Mouse (Mus musculus) lung, postnatal 10 days (tissue): ENCODE measurements around the gene Sumf1.

Source experiments
- DNase-seq: peaks from one replicate; pipeline ENCODE4 v3.0.0; 2021

Sumf1 gene

DNA sequence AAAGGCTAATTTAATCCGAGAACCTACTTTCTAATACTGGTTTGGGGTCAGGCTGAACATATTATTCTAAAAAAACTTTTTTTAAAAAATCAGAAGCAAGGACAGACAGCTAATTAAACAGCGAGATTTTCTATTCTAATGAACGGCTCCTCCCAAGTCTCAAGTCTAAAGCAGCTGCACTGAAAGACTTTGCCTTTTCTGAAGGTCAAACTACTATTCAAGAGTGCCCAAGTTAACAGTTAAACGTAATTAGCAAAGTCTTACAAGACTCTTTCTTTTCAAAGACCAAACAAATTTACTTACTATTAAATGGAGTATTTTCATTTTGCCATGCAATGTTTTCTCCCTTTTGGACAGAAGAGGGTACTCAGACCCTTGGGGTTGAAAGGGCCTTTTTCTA is 20.8 kb upstream of the Sumf1 start:
- DNase-seq, result no peak

DNA sequence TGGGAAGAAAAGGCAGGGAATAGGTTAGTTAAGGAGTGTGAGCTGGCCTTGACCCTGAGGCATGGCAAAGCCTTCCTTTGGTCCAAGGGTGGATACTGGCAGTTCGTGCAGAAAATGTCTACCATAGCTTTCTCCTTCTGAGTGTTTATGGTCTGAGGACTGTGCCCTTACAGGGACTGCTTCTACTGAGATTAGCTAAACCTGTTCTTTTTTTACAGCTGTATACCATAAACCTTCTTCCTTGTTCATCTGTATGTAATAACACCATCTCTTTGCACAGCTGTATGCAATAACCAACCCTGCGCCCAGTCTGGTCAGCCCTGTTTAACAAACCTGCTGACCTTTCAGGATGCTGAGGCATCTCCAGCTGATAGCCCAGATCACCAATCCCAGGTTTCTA is 18.9 kb upstream of the Sumf1 start:
- no peak for DNase-seq

DNA sequence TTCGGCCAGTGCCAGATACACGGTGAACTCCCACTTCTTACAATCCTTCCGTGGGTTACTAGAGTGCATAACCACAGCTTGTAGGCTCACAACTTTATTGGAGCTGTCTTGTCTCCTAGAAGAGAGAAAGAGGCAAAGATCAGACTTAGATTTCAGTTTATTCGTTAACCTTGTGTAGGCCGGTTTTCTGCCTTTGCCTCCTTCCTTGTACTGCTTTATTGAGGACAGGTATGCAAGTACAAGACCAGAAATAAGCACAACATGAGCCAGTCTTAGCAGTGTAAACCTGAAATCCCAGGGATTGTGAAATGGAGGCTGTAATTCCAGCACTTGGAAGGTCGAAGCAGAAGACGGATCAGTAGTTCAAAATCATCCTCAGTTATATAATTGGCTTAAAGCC is 12.9 kb upstream of the Sumf1 start:
- DNase-seq, result no peak

DNA sequence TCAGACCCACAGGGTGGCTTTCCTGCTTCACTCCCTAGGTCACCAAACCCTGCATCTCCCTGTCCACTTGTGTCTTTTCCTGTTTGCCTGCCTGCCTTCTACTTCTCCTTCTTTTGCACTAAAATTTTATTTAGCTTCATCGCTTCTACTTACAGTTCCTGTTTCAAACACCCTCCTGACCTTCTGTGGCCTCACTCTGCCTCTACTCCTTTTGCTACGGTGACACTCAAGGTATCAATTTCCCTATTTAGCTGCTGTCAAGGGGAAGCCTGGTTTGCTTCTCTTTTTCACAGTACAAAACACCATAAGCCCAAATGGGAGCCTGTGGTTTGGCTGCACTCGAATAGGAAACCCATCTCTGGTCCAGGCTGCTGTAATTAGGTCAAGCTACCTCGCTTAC is 11.7 kb upstream of the Sumf1 start:
- no peak for DNase-seq

DNA sequence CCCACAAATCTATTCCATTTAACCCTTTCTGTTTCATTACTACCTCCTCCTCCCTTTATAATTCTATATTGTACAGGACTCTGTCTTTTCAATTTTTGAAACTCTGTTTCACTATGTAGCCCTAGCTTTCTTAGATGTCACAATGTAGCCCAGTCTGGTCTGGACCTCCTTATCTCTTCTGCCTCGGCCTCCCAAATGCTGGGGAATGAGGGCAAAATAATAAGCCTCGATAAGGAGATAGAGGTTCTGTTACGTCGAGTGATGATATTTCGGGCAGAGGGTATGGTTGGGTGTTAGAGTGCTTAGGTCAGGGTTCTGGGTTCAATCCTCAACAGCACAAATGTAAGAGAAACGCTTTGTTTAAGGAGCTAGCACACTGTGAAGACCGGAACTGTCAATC is 11.3 kb upstream of the Sumf1 start:
- DNase-seq, result no peak

DNA sequence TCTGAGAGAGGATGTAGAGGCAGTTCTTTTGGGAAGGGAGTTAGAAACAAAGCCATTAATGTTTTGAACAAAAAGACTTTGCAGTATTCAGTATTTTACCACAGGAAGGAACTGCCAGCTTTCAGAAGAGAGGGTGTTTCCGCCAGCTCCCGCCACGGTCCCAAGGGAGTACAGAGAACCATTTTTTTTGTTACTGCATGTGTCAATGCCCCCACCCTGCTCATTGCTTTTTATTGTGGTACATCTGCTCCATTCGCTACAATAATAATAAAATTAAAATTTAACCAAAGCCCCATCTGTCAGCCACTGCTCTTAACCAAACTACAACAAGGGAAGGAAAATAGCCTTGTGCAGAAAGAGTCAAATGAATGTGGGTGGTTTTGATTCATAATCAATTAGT is 7.2 kb upstream of the Sumf1 start:
- DNase-seq, result no peak

DNA sequence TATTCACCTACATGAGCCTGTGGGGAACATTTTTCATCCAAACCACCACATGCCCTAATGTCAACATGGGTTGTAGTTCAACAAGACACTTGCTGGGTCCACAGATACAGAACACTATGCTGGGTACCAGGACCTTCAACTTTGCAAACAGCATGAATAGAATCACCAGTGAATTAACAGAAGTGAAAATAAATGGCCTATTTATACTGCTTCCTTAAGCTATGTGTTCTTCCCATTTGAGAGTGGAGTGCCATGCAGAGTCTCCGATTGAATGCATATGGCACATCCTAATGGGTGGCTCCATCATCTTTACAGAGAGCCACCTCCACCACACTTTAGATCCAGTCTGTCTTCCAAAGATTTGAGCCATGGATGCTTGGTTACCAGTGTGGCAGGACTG is 5.3 kb upstream of the Sumf1 start:
- DNase-seq, result no peak

DNA sequence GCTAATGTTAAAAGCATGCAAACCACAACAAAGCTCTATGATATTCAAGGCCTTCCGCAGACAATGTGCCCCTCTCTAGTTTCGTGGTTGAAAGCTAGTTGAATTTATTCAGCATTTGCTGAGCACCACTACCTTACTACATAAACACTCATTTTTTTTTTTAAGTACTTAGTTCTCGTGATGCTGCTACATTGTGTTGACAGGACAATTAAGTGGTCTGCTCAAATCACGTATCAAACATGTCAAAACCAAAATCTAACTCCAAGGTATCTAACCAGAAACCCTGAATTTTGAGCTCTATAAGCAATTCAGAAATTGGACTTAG is 265 bp upstream of the Sumf1 start:
- DNase-seq, result no peak

DNA sequence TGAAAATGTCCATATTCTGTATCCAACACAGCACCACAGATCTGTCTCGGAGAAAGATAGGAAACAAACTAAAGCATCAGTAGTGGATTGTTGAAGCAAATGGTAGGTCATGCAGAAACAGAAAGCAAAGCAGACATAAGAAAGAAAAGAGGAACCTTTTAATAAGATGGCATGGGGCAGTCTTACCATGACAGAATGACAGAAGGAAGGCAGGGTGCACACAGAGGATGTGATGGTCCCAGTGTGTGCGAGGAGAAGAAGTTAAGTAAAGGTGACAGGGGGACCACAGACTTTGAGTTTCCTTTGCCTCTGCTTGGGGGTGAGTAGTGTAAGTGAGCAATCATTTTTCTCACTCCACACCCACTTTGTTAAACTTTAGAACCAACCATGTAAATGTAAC is 6.3 kb downstream of the Sumf1 start:
- no peak for DNase-seq

DNA sequence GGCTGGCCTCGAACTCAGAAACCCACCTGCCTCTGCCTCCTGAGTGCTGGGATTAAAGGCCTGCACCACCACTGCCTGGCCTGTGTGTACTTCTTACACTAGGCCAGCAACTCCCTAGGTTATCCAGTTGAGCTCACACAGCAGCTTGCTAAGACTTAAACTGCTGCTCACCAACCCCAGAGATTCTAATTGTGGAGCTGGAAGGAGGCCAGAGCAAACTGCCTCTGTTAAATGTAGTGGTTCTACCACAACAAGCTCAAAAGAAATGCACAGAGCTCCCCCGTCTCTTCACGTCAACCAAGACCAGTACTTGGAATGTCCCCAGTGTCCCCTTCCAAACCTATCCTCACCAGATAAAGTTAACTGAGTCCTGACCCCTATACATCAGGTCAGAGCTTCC is 11.2 kb downstream of the Sumf1 start:
- no peak for DNase-seq

DNA sequence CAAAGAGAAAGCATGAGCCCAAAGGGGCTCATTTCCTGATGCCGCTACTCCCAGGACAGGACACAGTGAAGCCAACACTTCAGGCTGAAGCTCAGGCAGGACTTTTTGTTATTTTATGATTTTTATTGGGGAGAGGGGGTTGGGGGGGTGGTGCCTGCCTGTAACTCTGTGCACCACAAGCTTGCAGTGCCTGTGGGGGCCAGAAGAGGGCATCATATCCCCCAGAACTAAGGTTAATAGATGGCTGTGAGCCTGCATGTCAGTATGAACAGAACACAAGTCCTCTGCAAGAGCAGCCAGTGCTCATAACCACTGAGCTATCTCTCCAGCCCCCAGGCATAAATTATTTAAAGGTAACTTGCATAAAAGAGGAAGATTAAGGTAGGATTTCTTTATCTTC is 13.2 kb downstream of the Sumf1 start:
- no peak for DNase-seq

DNA sequence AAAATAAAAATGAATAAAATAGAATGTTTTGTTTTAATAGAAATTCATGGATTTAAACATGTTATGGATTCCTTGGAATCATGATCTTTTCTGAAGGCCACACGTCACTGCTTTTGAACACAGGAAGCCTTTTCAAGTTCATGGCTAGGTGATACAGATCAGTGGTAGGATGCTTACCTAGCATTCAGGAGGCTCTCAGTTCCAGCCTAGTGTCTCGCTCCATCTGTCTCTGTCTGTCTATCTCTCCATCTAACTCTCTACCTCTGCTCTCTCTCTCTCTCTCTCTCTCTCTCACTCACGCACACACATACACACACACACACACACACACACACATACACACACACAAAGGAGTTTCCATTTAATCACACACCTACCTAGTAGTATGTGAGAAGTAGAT is 15.9 kb downstream of the Sumf1 start:
- no peak for DNase-seq

DNA sequence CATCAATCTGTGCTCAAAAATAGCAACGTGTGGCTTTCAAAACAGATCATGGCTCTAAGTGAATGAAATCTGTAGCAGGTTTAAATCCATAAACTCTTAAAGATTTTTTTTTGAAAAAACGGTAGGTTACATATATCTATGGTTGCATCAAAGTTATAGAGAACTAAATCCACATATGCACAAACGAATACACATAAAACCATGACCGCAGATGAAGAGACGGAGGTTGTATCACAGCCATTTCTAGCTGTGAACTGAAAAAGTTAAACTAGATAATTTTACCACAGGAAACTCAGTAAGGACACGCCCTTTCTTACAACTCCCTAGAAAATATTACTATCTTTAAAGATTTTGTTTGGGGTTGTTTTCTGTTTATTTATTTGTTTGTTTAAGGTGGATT is 16.7 kb downstream of the Sumf1 start:
- no peak for DNase-seq

DNA sequence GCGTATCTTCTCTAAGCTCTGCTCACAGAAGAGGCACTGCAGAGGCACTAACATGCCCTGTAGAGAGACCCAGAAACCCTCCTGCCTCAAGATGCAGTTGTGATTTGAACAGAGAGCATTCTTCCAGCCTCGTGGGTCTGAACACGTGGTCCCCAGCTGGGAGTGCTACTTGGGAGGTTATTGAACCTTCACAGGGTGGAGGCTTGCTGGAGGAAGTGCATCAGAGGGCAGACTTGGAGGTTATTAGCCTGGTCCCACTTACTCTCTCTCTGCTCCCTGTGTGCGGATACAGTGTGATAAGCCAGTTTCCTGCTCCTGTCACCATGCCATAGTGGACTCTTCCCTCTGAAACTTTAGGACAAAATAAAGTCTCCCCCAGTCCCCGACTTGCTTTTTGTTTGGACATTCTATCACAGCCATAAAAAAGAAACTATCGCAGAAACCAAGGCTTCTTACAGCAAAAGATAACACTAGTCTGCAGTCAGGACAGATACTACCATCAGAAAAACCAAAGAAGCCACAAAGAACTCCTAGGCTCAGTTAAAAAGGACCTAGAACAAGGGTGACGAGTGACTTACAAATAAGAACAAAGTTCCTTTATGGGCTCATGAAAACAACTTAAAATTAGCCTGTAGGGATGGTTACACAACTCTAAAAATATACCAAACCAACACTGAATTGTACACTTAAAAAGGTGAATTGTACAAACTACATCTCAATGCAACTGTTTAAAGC is 17.3 kb downstream of the Sumf1 start:
- DNase-seq, result no peak

DNA sequence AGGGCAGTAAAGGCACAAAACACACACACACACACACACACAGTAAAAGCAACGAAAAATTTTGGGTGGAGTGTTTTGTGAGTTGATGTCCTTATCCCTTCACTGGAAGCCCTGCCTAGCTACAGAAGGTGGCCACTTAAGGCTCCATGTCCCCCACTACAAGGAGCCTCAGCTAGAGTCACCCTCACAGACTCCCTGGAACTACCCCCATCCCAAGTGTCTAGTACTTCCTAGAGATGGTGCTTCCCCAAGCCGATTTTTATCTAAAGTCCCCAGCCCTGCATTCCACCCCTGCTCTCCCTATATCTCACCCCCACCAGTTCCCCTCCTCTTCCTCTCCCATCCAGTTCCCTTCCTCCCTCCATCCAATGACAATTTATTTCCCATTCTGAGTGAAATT is 19.8 kb downstream of the Sumf1 start:
- no peak for DNase-seq

DNA sequence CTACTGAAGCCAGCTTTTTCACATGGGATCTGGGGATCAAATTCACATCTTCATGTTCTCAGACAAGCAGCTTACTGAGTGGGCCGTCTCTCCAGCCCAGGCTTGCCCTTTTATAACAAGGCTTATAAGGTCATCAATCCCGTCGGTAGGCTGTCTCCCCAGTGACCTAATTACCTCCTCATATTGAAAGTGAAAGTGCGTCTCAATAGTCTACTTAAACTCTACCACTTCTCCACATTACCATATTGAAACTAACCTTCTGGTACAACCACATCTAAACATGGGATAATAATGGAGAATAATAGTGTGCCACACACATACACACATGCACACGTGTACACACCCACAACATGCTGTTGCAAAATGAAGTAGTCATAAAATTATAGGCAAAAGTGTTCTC is 20.4 kb downstream of the Sumf1 start:
- DNase-seq, result no peak

DNA sequence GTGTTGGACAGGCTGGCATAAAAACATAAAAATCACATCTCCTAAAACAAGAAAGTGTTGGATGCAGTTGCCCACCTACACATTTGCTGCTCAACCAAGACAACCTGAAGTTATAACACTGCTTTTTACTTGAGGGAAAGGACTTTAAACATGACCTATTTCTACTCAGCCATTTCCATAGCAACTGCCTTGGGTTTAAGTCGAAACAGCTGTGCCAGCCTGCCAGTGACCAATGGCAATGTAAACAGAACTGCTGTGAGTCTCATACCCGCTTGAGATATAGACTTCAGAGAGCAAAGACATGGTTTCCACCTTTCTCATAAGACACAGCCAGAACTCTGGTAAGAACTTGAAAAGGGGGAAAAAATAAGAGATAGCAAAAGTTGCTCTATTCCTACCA is 24.8 kb downstream of the Sumf1 start:
- DNase-seq, result no peak

DNA sequence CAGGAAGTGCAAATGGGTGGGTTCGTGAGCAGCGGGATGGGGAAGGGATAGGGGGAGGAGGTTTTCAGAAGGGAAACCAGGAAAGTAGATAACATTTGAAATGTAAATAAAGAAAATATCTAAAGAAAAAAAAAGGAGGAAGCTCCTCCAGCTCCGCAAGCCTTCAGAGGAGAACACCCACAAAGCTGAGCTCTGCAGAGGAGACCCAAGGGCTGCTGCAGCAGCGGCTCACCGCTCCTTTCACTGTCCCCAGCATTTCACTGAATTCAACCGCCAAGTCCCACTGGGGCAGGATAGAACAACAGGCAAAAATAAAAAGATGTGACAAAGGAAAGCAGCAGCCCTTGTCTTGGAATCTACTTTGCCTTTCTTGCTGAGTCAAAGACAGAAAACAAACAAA is 28.5 kb downstream of the Sumf1 start:
- no peak for DNase-seq

DNA sequence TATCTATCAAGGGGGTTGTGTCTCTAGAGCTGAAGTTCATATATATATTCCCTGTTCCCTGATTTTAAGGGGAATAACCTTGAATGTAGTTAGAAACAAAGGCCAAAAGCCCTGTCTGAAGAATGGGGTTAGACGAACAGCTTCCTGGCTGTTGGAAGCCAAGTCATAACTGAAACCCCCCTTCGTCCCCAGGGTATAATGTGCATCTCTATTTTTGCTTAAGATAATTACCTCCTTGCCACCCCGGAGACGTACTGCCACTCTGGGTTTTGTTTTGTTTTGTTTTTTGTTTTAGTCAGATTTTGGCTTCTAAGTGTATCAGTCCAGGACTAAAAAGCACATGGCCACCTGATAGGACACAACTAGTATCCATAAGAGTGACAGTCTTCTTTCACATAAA is 31.1 kb downstream of the Sumf1 start:
- DNase-seq, result no peak

DNA sequence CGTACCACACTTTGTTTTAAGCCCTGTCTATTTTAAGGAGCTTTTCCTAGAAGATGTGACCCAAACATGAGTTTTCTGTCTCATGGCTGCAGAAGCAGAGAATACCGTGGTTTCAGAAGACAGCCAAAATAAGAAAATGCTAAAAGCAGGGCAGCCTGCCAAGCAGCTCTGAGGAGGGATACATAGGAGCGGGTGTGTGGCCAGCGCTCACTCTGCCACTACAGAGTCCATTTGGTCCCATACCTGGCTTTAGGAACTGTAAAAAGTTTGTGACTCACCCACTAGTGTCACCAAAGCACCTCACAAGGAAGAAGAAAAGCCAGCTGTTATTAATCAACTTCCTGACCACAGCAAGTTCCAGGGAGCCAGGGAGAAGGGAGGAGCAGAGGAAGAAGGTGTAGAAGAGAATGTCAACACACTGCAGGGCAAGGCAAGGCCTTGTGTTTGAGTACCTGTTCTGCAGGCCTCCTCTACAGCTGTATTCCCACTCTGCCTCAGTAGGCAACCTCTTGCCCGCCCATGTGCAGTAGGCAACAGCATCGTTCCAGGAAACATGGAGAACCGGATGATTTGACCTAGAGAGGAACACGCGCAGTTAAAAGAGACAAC is 32.6 kb downstream of the Sumf1 start:
- DNase-seq, result peak; percentile 33

DNA sequence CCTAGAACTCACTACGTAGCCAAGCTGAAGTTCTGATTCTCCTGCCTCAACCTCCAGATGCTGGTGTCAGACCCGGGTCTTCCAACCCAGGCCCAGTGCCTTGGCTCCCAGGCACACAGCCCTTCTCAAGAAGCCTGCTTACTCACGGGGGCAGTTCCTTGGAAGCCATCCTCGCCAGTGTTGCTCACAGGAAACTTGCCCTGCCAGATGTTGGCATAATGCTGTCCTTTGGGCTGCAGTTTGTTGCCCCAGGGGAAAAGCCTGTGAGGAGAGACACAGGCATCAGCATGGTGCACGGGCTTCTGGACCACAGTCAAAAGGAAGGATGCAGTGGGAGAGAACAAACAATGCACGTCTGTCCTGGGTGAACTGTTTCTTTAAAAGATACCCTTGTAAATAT is 33.3 kb downstream of the Sumf1 start:
- DNase-seq, result no peak

DNA sequence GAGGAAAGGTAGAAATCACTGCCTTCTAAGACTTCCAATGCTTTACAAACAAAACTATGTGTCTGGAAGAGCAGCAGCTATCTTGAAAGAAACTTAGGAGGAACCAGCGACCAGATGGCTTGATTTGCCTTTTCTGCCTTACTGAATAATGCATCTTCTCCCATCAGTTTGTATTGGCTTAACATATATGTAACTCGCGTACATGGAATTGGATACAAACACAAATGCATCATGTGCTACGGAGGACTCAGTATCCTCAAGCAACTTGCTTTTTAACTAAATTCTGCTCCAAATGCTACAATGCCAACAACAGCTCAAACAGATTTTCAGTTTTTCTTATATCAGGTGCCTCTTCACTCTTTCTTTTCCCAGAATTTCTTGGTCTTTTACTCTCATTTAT is 36.1 kb downstream of the Sumf1 start:
- DNase-seq, result no peak

DNA sequence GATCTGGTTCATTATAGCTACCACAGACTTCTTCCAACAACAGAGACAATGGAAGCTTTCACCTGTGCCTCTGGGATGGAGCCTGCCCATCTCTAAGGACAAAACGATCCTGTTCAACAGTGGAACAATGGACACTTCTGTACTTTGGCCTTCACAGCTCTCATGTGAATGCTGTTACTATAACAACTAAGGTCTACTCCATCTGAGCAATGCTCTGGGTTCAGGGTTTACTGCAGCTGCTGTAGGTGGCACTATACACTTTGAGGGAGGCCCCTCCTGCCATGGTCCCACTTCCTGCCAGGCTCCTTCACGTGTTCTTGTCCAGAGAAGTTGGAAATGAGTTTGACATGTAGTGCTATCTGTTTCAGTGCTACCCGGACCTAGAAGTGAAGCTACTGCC is 36.9 kb downstream of the Sumf1 start:
- no peak for DNase-seq

DNA sequence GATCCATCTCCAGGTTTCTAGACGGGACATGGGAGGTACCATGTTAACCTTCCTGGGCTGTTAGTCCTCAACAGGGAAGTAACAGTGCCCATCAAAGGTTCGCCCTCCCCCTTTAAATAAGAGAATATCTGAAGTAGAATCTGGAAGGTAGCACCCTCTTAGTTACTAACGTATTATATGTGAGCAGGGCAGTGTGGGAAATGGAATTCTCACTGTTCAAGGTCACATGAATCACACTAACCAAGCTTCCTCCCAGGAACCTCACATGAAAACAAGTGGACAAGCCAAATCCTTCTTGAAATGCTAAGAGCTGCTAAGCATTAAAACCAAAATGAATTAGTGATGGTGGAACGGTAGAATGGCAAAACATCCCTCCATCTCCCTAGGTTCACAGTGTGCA is 38.7 kb downstream of the Sumf1 start:
- no peak for DNase-seq

DNA sequence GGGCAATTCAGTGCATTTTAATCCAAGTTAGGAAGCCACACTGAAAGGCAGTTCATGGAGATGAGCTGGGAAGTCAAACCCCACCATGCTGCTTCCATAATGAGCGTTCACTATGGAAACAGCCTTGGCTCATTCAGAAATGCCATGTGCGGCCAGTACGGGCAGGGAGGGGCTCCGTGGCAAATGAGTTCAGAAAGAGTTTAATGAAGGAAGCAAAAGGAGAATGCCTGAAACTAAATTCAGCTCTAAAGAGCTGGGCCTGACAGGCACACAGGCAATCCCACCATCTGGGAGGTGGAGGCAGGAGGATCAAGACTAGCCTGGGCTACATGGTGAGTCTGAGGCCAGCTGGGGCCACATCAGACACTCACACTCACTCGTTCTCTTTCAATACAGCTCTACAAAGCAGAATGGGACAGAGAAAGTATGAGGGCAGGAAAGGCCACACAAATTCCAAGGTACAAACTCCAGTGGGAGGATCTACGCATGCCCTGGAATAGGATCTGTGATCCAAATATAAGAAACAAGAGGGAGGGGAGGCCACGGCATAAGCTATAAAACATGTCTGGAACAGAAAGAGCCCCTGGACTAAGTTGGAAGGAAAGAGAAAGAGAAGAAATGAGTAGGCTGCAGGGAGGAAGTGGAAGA is 39.3 kb downstream of the Sumf1 start:
- no peak for DNase-seq
